Mouse (Mus musculus): Measurements from ENCODE around the gene Rgs4. TPM values are rescaled to one million over a fixed set of nuclear protein-coding genes. Genes with fewer than 3 reads are reported as not detected.

Rgs4 gene
- total RNA-seq (2023): not detected

DNA sequence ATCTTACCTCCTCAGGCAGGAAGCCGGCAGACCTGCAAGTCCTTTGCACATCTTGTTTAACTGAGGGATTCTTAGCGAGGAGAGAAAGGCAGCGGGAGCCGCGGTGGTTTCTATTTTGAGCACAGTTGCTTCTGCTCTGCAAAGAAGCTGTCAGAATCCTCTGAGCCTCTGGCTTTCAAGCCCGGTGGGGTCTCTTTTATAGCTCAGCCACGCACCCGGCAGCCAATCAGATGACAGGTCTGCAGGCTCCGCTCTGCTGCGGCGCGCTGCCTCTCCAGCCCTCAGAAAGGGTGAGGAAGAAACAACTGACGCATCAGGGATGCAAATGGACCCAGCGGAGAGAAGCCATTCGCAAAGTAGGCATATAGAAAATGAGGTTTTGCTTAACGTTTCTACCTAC, at the start of gene Rgs4:
Gene Rgs4 (minus strand): TSS at position 170 of the 400 bp plus-strand sequence.

Other genes starting within 250 kb of the Rgs4 start
- 1.1 TPM for gene Nuf2, start 216.2 kb downstream of the Rgs4 start, total RNA-seq (2023)
- gene Rgs5, start 92.1 kb downstream of the Rgs4 start, total RNA-seq (2023): not detected
- gene Ccdc190, start 181.0 kb upstream of the Rgs4 start, total RNA-seq (2023): not detected
- 8.8 TPM for gene Hsd17b7, start 221.6 kb upstream of the Rgs4 start, total RNA-seq (2023)

Data from CD4-positive naive resting alpha-beta T cell, adult 57 days (primary cell).